Mouse (Mus musculus) hindbrain, embryonic 16.5 days (tissue): ENCODE measurements at regions not wholly inside any gene's neighbourhood (a gene's known extent, or its start where the extent isn't known, plus 50 kb on each side); places are given as distances from the start of the nearest gene placed in this dataset.

Experiments used
- ATAC-seq: fragments of 200-750 bp; cut with Nextera tagmentation; 2 replicates; pipeline ENCODE4 v1.8.0; 2017; ENCODE audit warnings: moderate TSS enrichment, moderate library complexity
- H3K27ac ChIP-seq: fragments of 300-500 bp; sonication (generic); 2 replicates; pipeline ENCODE4 v1.5.1; 2014; ENCODE audit warnings: low read depth, mild to moderate bottlenecking, control low read depth, low read length, moderate library complexity
- H3K27me3 ChIP-seq: fragments of 300-500 bp; sonication (generic); replicated peaks from 2 replicates; pipeline ENCODE4 v1.6.1; 2014; ENCODE audit warnings: low read length; ENCODE audit not compliant: control insufficient read depth, insufficient read depth
- H3K36me3 ChIP-seq: fragments of 300-500 bp; sonication (generic); 2 replicates; pipeline ENCODE4 v1.6.1; 2014; ENCODE audit warnings: mild to moderate bottlenecking, low read length, moderate library complexity, mixed read lengths; ENCODE audit not compliant: control insufficient read depth, insufficient read depth
- H3K4me1 ChIP-seq: fragments of 300-500 bp; sonication (generic); 2 replicates; pipeline ENCODE4 v1.6.1; 2014; ENCODE audit warnings: low read depth, low read length; ENCODE audit not compliant: control insufficient read depth, insufficient read depth
- H3K4me2 ChIP-seq: fragments of 300-500 bp; sonication (generic); 2 replicates; pipeline ENCODE4 v1.6.1; 2014; ENCODE audit warnings: mild to moderate bottlenecking, low read length, control low read depth, moderate library complexity
- H3K4me3 ChIP-seq: fragments of 300-500 bp; sonication (generic); 2 replicates; pipeline ENCODE4 v1.5.1; 2014; ENCODE audit warnings: mild to moderate bottlenecking, low read length, control low read depth, moderate library complexity
- H3K9ac ChIP-seq: fragments of 300-500 bp; sonication (generic); 2 replicates; pipeline ENCODE4 v1.6.1; 2014; ENCODE audit warnings: low read depth, mild to moderate bottlenecking, control low read depth, low read length, moderate library complexity
- H3K9me3 ChIP-seq: fragments of 300-500 bp; sonication (generic); 2 replicates; pipeline ENCODE4 v1.6.1; 2014; ENCODE audit warnings: mild to moderate bottlenecking, low read length, moderate library complexity; ENCODE audit not compliant: control insufficient read depth
- WGBS: fragments of 180-500 bp; shearing (Covaris S2); extraction: QIAGEN DNeasy Blood & Tissue Kit; methylation state at CpG from one replicate; pipeline ENCODE4 v1.1.7; 2014; 5-methylcytosine and 5-hydroxymethylcytosine counted together

DNA sequence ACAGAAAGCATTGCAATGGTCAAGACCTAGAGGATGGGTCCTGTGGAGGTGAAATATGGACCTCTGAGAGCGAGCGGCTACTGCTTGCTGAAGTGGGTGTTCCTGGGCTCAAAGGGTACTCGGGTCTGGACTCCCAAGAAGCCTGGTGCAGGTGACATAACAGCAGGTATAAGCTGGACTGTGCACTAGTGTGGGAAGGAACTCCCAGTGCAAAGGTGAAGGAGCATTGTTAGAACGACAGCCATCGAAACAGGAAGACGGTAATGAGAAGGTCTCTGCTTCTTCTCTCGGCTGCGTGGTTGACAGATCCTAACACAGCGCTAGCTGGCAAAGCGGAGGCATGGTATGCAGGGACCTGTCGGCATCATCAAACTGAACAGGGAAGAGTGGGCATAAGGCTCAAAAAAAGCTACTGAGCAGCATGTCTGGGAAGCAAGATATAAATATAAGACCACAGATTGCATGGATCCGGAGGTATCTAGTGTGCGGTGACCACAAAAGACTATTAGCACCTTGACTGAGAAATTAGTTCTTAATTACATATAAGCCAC is 287.0 kb upstream of the Klf3 start:
- H3K27me3 ChIP-seq, result no peaks in the 10 kb centered on the region; the same call in 1 of the 2 replicates
- no peaks in the 10 kb centered on the region for H3K36me3 ChIP-seq
- no peak overlapping the region for H3K27ac ChIP-seq
- no peak overlapping the region for H3K4me3 ChIP-seq
- H3K4me2 ChIP-seq, result no peak overlapping the region
- H3K4me1 ChIP-seq, result no peaks in the 10 kb centered on the region
- 90% methylated on average over 13 of the region's 13 CpGs for WGBS
- ATAC-seq, result no peak
- H3K9me3 ChIP-seq, result no peaks in the 10 kb centered on the region
- no peak overlapping the region for H3K9ac ChIP-seq

DNA sequence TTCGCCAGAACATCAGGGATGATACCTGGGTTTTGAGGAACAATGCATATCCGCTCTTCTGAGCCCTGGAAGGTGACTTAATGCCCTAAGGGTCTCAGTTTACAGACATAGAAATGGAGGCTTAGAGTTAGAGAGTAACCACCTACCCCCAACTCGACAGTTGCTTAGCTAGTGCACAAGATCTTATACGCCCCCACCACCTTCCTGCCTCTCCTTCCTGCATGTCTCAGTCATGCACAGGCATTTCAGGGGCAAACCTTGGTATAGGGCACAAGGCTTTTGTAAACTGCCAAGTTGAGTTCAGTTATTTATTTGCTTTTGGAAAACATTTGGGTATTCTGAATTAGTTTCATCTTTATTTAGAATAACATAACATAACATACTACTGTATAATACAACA is 285.9 kb upstream of the Klf3 start:
- no peaks in the 10 kb centered on the region for H3K4me1 ChIP-seq
- no peak overlapping the region for H3K27ac ChIP-seq
- H3K4me2 ChIP-seq, result no peak overlapping the region
- ATAC-seq, result no peak
- WGBS, result 92% methylated on average over 4 of the region's 4 CpGs
- no peak overlapping the region for H3K9ac ChIP-seq
- H3K4me3 ChIP-seq, result no peak overlapping the region
- H3K27me3 ChIP-seq, result no peaks in the 10 kb centered on the region; the same call in 1 of the 2 replicates
- no peaks in the 10 kb centered on the region for H3K36me3 ChIP-seq
- H3K9me3 ChIP-seq, result no peaks in the 10 kb centered on the region

DNA sequence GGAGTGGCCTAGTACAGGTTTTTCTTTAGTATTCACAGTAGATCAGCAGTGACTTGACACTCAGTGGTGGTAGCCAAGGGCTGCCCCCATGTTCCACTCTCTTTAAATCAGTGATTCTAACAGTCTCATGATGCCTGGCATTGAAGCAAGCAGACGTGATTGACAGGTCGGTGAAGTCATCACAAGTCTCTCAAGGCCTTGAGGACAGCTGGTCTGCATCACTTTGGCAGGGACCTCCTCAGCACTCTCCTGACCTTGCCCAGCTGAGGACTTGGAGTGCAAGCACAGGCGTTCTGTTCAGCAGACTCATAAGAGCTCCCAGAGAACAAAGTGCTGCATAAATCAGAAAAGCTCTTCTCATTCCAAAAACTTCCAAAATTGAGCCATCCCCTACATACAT is 285.4 kb upstream of the Klf3 start:
- Histone ChIP-seq H3K4me2 (no peak overlapping the region), H3K27me3 (no peaks in the 10 kb centered on the region; the same call in 1 of the 2 replicates), H3K27ac (no peak overlapping the region), H3K36me3 (no peaks in the 10 kb centered on the region), H3K4me3 (no peak overlapping the region), H3K9me3 (no peaks in the 10 kb centered on the region), H3K9ac (no peak overlapping the region), H3K4me1 (no peaks in the 10 kb centered on the region)
- peak; percentile 58; the same call in 1 of the 2 replicates for ATAC-seq
- WGBS, result 52% methylated on average over 3 of the region's 3 CpGs

DNA sequence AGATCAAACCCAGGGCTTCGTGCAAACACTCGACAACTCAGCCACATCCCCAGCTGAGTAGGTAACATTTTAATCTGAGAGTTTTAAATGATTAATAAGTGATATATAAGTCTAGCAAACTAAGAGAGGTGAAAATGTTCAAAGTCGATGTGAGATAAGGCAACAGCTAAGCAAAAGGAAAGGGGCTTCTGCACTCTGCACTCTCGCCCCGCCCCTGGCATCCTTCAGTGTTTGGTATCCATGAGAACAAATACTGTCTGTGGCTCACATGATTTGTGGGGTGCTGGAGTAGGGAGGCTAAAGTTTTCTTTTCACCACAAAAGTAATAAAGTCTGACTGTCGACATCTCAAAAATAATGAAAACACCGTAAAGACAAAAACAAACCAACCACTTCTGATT is 284.2 kb upstream of the Klf3 start:
- 82% methylated on average over 7 of the region's 7 CpGs for WGBS
- ATAC-seq, result no peak
- no peaks in the 10 kb centered on the region for H3K4me1 ChIP-seq

DNA sequence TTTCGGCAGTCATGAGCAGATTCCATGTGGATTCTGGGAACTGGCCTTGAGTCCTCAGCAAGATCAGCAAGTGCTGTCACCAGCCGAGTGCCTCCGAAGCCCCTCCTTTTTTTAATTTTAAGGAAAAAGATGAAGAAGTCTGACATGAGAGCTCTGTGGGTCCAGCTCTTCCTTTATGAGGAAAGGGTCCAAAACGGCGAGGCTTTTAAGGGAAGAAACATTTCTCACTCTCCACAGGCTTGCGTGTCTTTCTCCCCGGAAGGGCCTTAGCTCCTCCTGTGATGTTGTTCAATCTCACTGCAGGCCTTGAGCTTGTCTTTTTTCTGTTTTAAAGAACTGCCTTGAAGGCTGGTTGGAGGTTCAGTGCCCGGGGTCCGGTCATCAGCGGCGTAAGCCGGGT is 283.5 kb upstream of the Klf3 start:
- H3K27me3 ChIP-seq, result no peaks in the 10 kb centered on the region; the same call in 1 of the 2 replicates
- no peaks in the 10 kb centered on the region for H3K9me3 ChIP-seq
- H3K4me2 ChIP-seq, result no peak overlapping the region
- ATAC-seq, result no peak
- H3K27ac ChIP-seq, result no peak overlapping the region
- H3K4me3 ChIP-seq, result no peak overlapping the region
- no peak overlapping the region for H3K9ac ChIP-seq
- H3K36me3 ChIP-seq, result no peaks in the 10 kb centered on the region
- 83% methylated on average over 12 of the region's 12 CpGs for WGBS
- H3K4me1 ChIP-seq, result no peaks in the 10 kb centered on the region

More for the DNA sequence above, 284.2 kb upstream of the Klf3 start:
- H3K27me3 ChIP-seq, result no peaks in the 10 kb centered on the region; the same call in 1 of the 2 replicates
- H3K36me3 ChIP-seq, result no peaks in the 10 kb centered on the region
- no peak overlapping the region for H3K4me2 ChIP-seq
- no peaks in the 10 kb centered on the region for H3K9me3 ChIP-seq
- no peak overlapping the region for H3K4me3 ChIP-seq
- no peak overlapping the region for H3K27ac ChIP-seq
- H3K9ac ChIP-seq, result no peak overlapping the region

DNA sequence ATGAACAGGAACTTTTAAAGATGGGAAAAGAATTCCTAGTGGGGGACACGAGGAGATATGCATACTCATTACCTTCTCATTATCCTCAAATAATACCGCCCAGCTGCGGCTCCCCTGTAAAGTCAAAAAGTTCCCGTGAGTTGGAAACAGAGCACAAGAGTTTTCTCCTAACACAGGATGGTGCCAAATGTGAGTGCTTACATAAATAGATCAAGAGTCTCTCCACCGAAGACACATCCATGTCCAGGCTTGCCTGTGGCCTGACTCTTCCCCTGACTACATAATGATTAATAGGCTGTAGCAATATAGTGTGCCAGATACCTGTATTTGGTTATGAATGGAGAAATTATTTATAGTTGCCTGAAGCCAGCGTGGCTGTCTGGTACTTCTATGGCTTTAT is 281.8 kb upstream of the Klf3 start:
- Histone ChIP-seq H3K9ac (no peak overlapping the region), H3K27ac (no peak overlapping the region), H3K27me3 (no peaks in the 10 kb centered on the region), H3K9me3 (no peaks in the 10 kb centered on the region), H3K4me1 (no peaks in the 10 kb centered on the region), H3K36me3 (no peaks in the 10 kb centered on the region), H3K4me3 (no peak overlapping the region), H3K4me2 (no peak overlapping the region)
- ATAC-seq, result no peak
- WGBS, result 73% methylated on average over 6 of the region's 6 CpGs

DNA sequence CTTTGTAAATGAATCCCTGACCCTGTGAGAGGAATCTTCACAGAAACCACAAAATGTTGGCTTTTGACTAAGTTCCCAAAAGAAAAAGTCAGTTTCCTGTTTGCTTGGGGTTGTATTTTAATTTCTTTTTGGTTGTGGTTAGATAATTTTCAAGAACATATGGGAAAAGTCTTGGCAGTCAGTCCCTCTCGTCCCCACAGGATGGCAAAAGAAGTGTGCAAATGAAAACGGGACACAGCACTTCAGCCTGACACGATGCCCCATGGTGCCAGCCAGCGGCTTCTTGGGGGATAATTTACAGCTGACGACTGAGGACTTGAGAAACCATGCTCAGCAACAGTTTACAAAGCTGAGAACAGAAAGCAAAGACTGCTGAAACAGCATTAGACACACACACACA is 281.2 kb upstream of the Klf3 start:
- no peak for ATAC-seq
- Histone ChIP-seq H3K4me1 (no peaks in the 10 kb centered on the region), H3K27ac (no peak overlapping the region), H3K36me3 (no peaks in the 10 kb centered on the region), H3K27me3 (no peaks in the 10 kb centered on the region), H3K4me3 (no peak overlapping the region), H3K4me2 (no peak overlapping the region), H3K9ac (no peak overlapping the region), H3K9me3 (no peaks in the 10 kb centered on the region)
- WGBS, result 25% methylated on average over 5 of the region's 5 CpGs

DNA sequence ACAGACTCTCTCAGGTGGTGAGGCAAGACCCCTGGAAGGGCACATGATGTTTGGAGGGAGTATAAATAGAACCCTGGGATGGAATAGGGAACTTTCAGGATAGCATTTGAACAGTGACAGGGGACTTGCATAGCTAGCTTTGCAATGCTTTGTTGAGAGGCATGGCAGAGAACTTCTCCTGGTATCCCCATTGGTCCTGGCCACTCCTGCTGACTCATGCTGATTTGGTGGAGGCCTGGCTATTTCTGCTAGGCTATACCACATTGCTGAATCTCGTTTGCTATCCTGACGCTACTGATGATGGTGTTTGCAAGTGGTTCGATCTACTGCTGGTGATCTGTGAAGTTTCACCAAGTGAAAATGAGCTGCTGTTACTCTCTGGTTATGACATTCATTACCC is 276.7 kb upstream of the Klf3 start:
- 90% methylated on average over 3 of the region's 3 CpGs for WGBS
- H3K4me1 ChIP-seq, result no peaks in the 10 kb centered on the region
- ATAC-seq, result no peak
- H3K4me2 ChIP-seq, result no peak overlapping the region
- no peak overlapping the region for H3K4me3 ChIP-seq
- no peaks in the 10 kb centered on the region for H3K27me3 ChIP-seq
- H3K36me3 ChIP-seq, result no peaks in the 10 kb centered on the region
- H3K9ac ChIP-seq, result no peak overlapping the region
- H3K27ac ChIP-seq, result no peak overlapping the region
- no peaks in the 10 kb centered on the region for H3K9me3 ChIP-seq

DNA sequence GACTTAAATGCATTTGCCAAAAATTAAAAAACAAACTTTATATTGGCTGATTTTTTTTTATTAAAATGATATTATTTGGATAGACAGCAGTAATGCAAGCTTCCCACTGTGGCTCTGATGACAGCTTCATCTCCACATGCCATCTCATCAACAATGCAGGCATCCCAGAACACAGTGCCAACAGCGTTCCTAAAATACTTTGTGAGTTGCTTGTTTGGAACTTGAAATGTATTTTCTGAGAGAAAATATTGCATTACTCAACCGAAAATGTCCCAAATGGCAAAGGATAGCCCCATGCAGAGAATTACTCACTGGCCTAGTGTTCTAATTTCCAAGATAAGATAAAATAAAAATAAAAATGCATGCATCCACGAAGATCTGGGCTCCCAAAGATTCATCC is 275.2 kb upstream of the Klf3 start:
- H3K4me1 ChIP-seq, result no peaks in the 10 kb centered on the region
- no peak overlapping the region for H3K9ac ChIP-seq
- no peaks in the 10 kb centered on the region for H3K36me3 ChIP-seq
- H3K9me3 ChIP-seq, result no peaks in the 10 kb centered on the region
- H3K27ac ChIP-seq, result no peak overlapping the region
- ATAC-seq, result no peak
- WGBS, result 66% methylated on average over 3 of the region's 3 CpGs
- H3K4me3 ChIP-seq, result no peak overlapping the region
- H3K27me3 ChIP-seq, result no peaks in the 10 kb centered on the region
- H3K4me2 ChIP-seq, result no peak overlapping the region

DNA sequence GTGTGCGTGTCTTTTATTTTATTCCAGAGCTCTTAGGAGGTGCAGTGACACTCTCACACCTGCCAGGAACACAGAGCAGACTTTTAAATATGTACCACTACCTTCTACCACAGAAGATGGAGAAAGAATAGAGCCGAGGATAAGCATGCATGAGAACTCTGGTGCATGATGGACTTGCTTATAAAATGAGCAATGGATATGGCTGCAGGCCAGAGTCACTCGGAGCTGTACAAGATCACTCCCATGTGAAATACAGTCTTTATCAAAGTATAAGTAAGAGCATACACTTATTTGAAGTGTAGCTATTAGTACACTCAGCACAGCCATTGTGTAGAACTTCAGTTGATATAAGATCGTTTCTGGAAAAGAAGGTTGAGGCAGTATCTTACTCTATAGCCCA is 268.8 kb upstream of the Klf3 start:
- Histone ChIP-seq H3K9me3 (no peaks in the 10 kb centered on the region), H3K9ac (no peak overlapping the region), H3K36me3 (no peaks in the 10 kb centered on the region), H3K4me3 (no peak overlapping the region), H3K27me3 (no peaks in the 10 kb centered on the region), H3K4me2 (no peak overlapping the region), H3K4me1 (no peaks in the 10 kb centered on the region), H3K27ac (no peak overlapping the region)
- ATAC-seq, result no peak
- WGBS, result 94% methylated on average over 4 of the region's 4 CpGs
